Mouse (Mus musculus): ENCODE data around the gene Sox5. TPM values are rescaled to one million over a fixed set of nuclear protein-coding genes. Genes with fewer than 3 reads are reported as not detected.
A peak's percentile ranks its signal among the peaks of the same experiment; 100 is the strongest.

The Sox5 gene
- polyA plus RNA-seq, 1 experiment from 2014 or later: 61.5 TPM

- H3K27ac ChIP-seq (ENCODE audit: low read depth, low read length): no peak overlapping the region
- peaks cover 5% of the 10 kb centered on the region; the same call in 1 of the 2 replicates for H3K4me1 ChIP-seq (replicated peaks; ENCODE audit: control insufficient read depth, insufficient read depth, low read length)
- no peaks in the 10 kb centered on the region for H3K27me3 ChIP-seq (ENCODE audit: control insufficient read depth, insufficient read depth, low read length)
- DNase-seq (ENCODE audit: low spot score) (no peak), ATAC-seq (replicated peaks; ENCODE audit: low FRiP score) (no peak)
- WGBS: 48% methylated on average over 4 of the region's 4 CpGs
- no peak overlapping the region for H3K4me3 ChIP-seq (ENCODE audit: low read depth, low read length)
- H3K9ac ChIP-seq (ENCODE audit: low read length): no peak overlapping the region
- H3K4me2 ChIP-seq (ENCODE audit: low read depth, low read length, severe bottlenecking): no peak overlapping the region
- no peaks in the 10 kb centered on the region for H3K9me3 ChIP-seq (ENCODE audit: control insufficient read depth, low read length)
- H3K36me3 ChIP-seq (ENCODE audit: control insufficient read depth, insufficient read depth, low read length): no peaks in the 10 kb centered on the region
These were observed 133.6 kb downstream of the Sox5 start for GRCm38 (mm10) chr6:144648124-144648591.

GRCm38 (mm10) chr6:144646331-144646730, 135.4 kb downstream of the Sox5 start:
- DNase-seq (ENCODE audit: low spot score): no peak
- no peak for ATAC-seq (replicated peaks; ENCODE audit: low FRiP score)
- Histone ChIP-seq H3K4me3 (ENCODE audit: low read depth, low read length) (no peak overlapping the region), H3K36me3 (ENCODE audit: control insufficient read depth, insufficient read depth, low read length) (no peaks in the 10 kb centered on the region), H3K27me3 (ENCODE audit: control insufficient read depth, insufficient read depth, low read length) (no peaks in the 10 kb centered on the region), H3K27ac (ENCODE audit: low read depth, low read length) (no peak overlapping the region), H3K4me1 (replicated peaks; ENCODE audit: control insufficient read depth, insufficient read depth, low read length) (peaks cover 5% of the 10 kb centered on the region; the same call in 1 of the 2 replicates), H3K4me2 (ENCODE audit: low read depth, low read length, severe bottlenecking) (no peak overlapping the region), H3K9me3 (ENCODE audit: control insufficient read depth, low read length) (no peaks in the 10 kb centered on the region), H3K9ac (ENCODE audit: low read length) (no peak overlapping the region)
- WGBS: 93% methylated on average over 3 of the region's 3 CpGs

DNA sequence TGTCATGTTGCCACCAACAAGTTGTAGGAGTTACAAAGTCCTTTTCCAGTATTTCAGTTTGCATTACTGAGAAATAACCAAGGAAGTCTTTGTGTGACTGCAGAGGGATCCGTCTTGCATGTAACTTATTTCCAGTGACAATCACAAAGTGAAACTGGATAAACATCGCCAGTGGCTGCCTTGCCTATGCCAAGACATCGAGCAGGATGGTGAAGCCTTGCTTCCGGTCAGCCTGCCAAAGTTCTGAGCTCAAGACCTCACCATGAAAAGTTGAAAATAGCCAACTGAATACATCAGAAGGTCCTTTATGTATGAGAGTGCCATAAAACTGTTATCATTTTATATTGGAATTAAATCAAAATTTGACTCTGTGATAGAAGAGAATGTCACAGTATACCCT, 136.0 kb downstream of the Sox5 start:
- no peak overlapping the region for H3K4me2 ChIP-seq (ENCODE audit: low read depth, low read length, severe bottlenecking)
- WGBS: 92% methylated on average over 4 of the region's 4 CpGs
- DNase-seq (ENCODE audit: low spot score): no peak
- no peak overlapping the region for H3K4me3 ChIP-seq (ENCODE audit: low read depth, low read length)
- no peak overlapping the region for H3K27ac ChIP-seq (ENCODE audit: low read depth, low read length)
- no peaks in the 10 kb centered on the region for H3K36me3 ChIP-seq (ENCODE audit: control insufficient read depth, insufficient read depth, low read length)
- no peak overlapping the region for H3K9ac ChIP-seq (ENCODE audit: low read length)
- no peaks in the 10 kb centered on the region for H3K9me3 ChIP-seq (ENCODE audit: control insufficient read depth, low read length)
- H3K27me3 ChIP-seq (ENCODE audit: control insufficient read depth, insufficient read depth, low read length): no peaks in the 10 kb centered on the region
- peaks cover 5% of the 10 kb centered on the region; the same call in 1 of the 2 replicates for H3K4me1 ChIP-seq (replicated peaks; ENCODE audit: control insufficient read depth, insufficient read depth, low read length)
- no peak for ATAC-seq (replicated peaks; ENCODE audit: low FRiP score)

GRCm38 (mm10) chr6:144644711-144645110, 137.1 kb downstream of the Sox5 start:
- H3K4me1 ChIP-seq (replicated peaks; ENCODE audit: control insufficient read depth, insufficient read depth, low read length): peaks cover 7% of the 10 kb centered on the region; the same call in 1 of the 2 replicates
- 76% methylated on average over 4 of the region's 4 CpGs for WGBS
- H3K4me2 ChIP-seq (ENCODE audit: low read depth, low read length, severe bottlenecking): no peak overlapping the region
- H3K4me3 ChIP-seq (ENCODE audit: low read depth, low read length): no peak overlapping the region
- H3K36me3 ChIP-seq (ENCODE audit: control insufficient read depth, insufficient read depth, low read length): no peaks in the 10 kb centered on the region
- H3K27me3 ChIP-seq (ENCODE audit: control insufficient read depth, insufficient read depth, low read length): no peaks in the 10 kb centered on the region
- no peak for ATAC-seq (replicated peaks; ENCODE audit: low FRiP score)
- DNase-seq (ENCODE audit: low spot score): peak; percentile 61
- no peak overlapping the region for H3K9ac ChIP-seq (ENCODE audit: low read length)
- no peak overlapping the region for H3K27ac ChIP-seq (ENCODE audit: low read depth, low read length)
- no peaks in the 10 kb centered on the region for H3K9me3 ChIP-seq (ENCODE audit: control insufficient read depth, low read length)

DNA sequence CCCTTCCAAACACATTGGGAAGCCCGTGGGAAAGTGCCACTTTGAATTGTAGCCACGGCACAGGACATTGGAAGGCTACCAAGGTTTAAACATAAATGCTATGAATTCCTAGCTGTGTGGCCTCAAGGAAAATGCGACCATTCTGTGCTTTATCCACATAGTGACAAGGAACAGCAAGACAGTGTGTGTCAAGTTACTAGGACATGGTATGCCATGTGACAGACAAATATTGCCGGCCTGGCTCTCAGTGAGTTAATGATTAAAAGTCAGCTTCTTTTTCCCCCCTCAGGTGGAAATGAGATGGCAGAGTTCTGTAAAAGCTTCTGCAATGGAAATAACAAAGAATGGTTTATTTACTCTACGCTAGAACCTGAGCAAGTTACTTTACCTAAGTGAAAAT, 138.2 kb downstream of the Sox5 start:
- DNase-seq (ENCODE audit: low spot score) (no peak), ATAC-seq (replicated peaks; ENCODE audit: low FRiP score) (no peak)
- Histone ChIP-seq H3K4me3 (ENCODE audit: low read depth, low read length) (no peak overlapping the region), H3K27me3 (ENCODE audit: control insufficient read depth, insufficient read depth, low read length) (no peaks in the 10 kb centered on the region), H3K4me2 (ENCODE audit: low read depth, low read length, severe bottlenecking) (no peak overlapping the region), H3K27ac (ENCODE audit: low read depth, low read length) (no peak overlapping the region), H3K9ac (ENCODE audit: low read length) (no peak overlapping the region), H3K4me1 (replicated peaks; ENCODE audit: control insufficient read depth, insufficient read depth, low read length) (peaks cover 5% of the 10 kb centered on the region; the same call in 1 of the 2 replicates), H3K9me3 (ENCODE audit: control insufficient read depth, low read length) (no peaks in the 10 kb centered on the region), H3K36me3 (ENCODE audit: control insufficient read depth, insufficient read depth, low read length) (no peaks in the 10 kb centered on the region)
- WGBS: 91% methylated on average over 5 of the region's 5 CpGs

GRCm38 (mm10) chr6:144641888-144642287, 139.9 kb downstream of the Sox5 start:
- Histone ChIP-seq H3K4me2 (ENCODE audit: low read depth, low read length, severe bottlenecking) (no peak overlapping the region), H3K9me3 (ENCODE audit: control insufficient read depth, low read length) (no peaks in the 10 kb centered on the region), H3K4me1 (replicated peaks; ENCODE audit: control insufficient read depth, insufficient read depth, low read length) (peaks cover 6% of the 10 kb centered on the region; the same call in 1 of the 2 replicates), H3K27ac (ENCODE audit: low read depth, low read length) (no peak overlapping the region), H3K9ac (ENCODE audit: low read length) (no peak overlapping the region), H3K27me3 (ENCODE audit: control insufficient read depth, insufficient read depth, low read length) (no peaks in the 10 kb centered on the region), H3K36me3 (ENCODE audit: control insufficient read depth, insufficient read depth, low read length) (no peaks in the 10 kb centered on the region), H3K4me3 (ENCODE audit: low read depth, low read length) (no peak overlapping the region)
- ATAC-seq (replicated peaks; ENCODE audit: low FRiP score) (no peak), DNase-seq (ENCODE audit: low spot score) (no peak)
- WGBS: 81% methylated on average over 5 of the region's 5 CpGs

- WGBS: 81% methylated on average over 3 of the region's 3 CpGs
- ATAC-seq (replicated peaks; ENCODE audit: low FRiP score): no peak
- no peak overlapping the region for H3K4me2 ChIP-seq (ENCODE audit: low read depth, low read length, severe bottlenecking)
These were observed 141.2 kb downstream of the Sox5 start for GRCm38 (mm10) chr6:144640591-144640990.

DNA sequence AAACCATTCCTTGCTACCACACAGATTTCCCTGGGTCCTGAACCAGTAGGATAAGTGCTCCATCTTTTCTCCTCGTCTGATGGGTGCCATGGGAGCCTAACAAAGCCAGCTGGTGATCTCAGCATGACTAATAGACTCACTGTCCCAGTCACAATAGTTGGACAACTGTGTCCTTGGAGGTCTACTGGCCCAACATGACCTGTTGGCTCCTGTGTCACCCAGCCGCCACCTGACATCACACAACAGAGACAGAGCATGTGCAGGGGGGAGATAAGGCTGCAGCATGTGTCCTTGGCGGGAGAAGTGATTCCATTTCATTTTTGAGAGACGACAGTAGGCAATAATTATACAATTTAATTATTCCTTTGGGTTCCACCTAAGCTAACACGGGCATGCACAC, 143.2 kb downstream of the Sox5 start:
- Histone ChIP-seq H3K9me3 (ENCODE audit: control insufficient read depth, low read length) (no peaks in the 10 kb centered on the region), H3K27ac (ENCODE audit: low read depth, low read length) (no peak overlapping the region), H3K4me3 (ENCODE audit: low read depth, low read length) (no peak overlapping the region), H3K36me3 (ENCODE audit: control insufficient read depth, insufficient read depth, low read length) (no peaks in the 10 kb centered on the region), H3K9ac (ENCODE audit: low read length) (no peak overlapping the region), H3K4me2 (ENCODE audit: low read depth, low read length, severe bottlenecking) (no peak overlapping the region), H3K27me3 (ENCODE audit: control insufficient read depth, insufficient read depth, low read length) (no peaks in the 10 kb centered on the region), H3K4me1 (replicated peaks; ENCODE audit: control insufficient read depth, insufficient read depth, low read length) (peaks cover 6% of the 10 kb centered on the region; the same call in 1 of the 2 replicates)
- DNase-seq (ENCODE audit: low spot score): no peak
- ATAC-seq (replicated peaks; ENCODE audit: low FRiP score): no peak
- 67% methylated on average over 5 of the region's 5 CpGs for WGBS

More at GRCm38 (mm10) chr6:144640591-144640990, 141.2 kb downstream of the Sox5 start:
- Histone ChIP-seq H3K27ac (ENCODE audit: low read depth, low read length) (no peak overlapping the region), H3K4me1 (replicated peaks; ENCODE audit: control insufficient read depth, insufficient read depth, low read length) (peaks cover 6% of the 10 kb centered on the region; the same call in 1 of the 2 replicates), H3K9ac (ENCODE audit: low read length) (no peak overlapping the region), H3K27me3 (ENCODE audit: control insufficient read depth, insufficient read depth, low read length) (no peaks in the 10 kb centered on the region), H3K9me3 (ENCODE audit: control insufficient read depth, low read length) (no peaks in the 10 kb centered on the region), H3K4me3 (ENCODE audit: low read depth, low read length) (no peak overlapping the region), H3K36me3 (ENCODE audit: control insufficient read depth, insufficient read depth, low read length) (no peaks in the 10 kb centered on the region)
- no peak for DNase-seq (ENCODE audit: low spot score)

DNA sequence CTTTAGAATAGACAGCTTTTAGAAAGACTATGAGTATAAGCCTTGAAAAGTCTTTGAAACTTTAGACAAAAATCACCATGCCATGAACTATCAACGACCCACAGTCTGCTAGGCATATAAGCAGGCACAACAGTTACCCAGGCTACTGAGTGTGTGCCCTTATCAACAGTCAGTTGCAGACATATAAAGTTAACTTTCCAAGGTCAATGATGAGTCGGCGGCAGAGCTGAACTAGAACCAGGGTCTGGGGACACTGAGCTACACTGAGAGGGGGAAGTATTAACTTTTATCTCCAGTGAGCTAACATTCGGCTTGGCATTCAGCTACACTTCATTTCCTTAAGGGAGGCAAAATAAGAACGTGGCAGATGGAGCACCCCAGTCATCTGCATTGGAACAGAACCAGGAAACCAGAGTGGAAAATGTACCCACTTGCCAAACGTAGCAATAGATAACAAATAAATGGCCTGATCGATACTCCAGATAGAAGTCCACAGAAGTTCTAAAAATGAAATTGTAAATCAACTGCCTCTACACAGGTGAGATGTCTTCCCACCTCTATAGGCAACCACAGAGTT, 154.2 kb downstream of the Sox5 start:
- Histone ChIP-seq H3K4me3 (ENCODE audit: low read depth, low read length) (no peak overlapping the region), H3K4me2 (ENCODE audit: low read depth, low read length, severe bottlenecking) (no peak overlapping the region), H3K4me1 (replicated peaks; ENCODE audit: control insufficient read depth, insufficient read depth, low read length) (no peaks in the 10 kb centered on the region), H3K9me3 (ENCODE audit: control insufficient read depth, low read length) (no peaks in the 10 kb centered on the region), H3K27me3 (ENCODE audit: control insufficient read depth, insufficient read depth, low read length) (no peaks in the 10 kb centered on the region), H3K9ac (ENCODE audit: low read length) (no peak overlapping the region), H3K27ac (ENCODE audit: low read depth, low read length) (no peak overlapping the region), H3K36me3 (ENCODE audit: control insufficient read depth, insufficient read depth, low read length) (no peaks in the 10 kb centered on the region)
- ATAC-seq (replicated peaks; ENCODE audit: low FRiP score): no peak
- 91% methylated on average over 7 of the region's 7 CpGs for WGBS
- DNase-seq (ENCODE audit: low spot score): no peak

All from forebrain, embryonic 11.5 days (tissue).